Mouse (Mus musculus): Measurements from ENCODE around the gene Ppm1l. TPM values are rescaled to one million over a fixed set of nuclear protein-coding genes. Genes with fewer than 3 reads are reported as not detected.

Ppm1l gene
- polyA plus RNA-seq, 2 experiments: 7.1 to 12.2 TPM

GRCm38 (mm10) chr3:69575577-69575976, 258.9 kb downstream of the Ppm1l start:
- ATAC-seq (ENCODE audit: low FRiP score, low read depth): no peak
- no peaks in the 10 kb centered on the region for H3K27me3 ChIP-seq (ENCODE audit: control insufficient read depth, insufficient read depth, low read length)
- TF ChIP-seq POLR2A (IDR thresholded peaks at IDR 0.05; ENCODE audit: borderline replicate concordance, extremely low read depth, insufficient read depth, insufficient read length): no peak
- no peak for DNase-seq (ENCODE audit: low spot score)
- no peak overlapping the region for H3K4me2 ChIP-seq (replicated peaks; ENCODE audit: low read depth, low read length, severe bottlenecking)
- no peaks in the 10 kb centered on the region for H3K4me1 ChIP-seq (ENCODE audit: control insufficient read depth, insufficient read depth, low read length)
- H3K27ac ChIP-seq (replicated peaks; ENCODE audit: low read depth, low read length): no peak overlapping the region
- H3K9ac ChIP-seq (ENCODE audit: low read depth, low read length, severe bottlenecking): no peak overlapping the region
- WGBS: 96% methylated on average over 11 of the region's 11 CpGs
- no peak overlapping the region for H3K4me3 ChIP-seq (replicated peaks; ENCODE audit: low read length)
- peaks cover 40% of the 10 kb centered on the region for H3K36me3 ChIP-seq (ENCODE audit: control insufficient read depth, insufficient read depth, low read length)
- no peaks in the 10 kb centered on the region for H3K9me3 ChIP-seq (ENCODE audit: control insufficient read depth, low read length)

DNA sequence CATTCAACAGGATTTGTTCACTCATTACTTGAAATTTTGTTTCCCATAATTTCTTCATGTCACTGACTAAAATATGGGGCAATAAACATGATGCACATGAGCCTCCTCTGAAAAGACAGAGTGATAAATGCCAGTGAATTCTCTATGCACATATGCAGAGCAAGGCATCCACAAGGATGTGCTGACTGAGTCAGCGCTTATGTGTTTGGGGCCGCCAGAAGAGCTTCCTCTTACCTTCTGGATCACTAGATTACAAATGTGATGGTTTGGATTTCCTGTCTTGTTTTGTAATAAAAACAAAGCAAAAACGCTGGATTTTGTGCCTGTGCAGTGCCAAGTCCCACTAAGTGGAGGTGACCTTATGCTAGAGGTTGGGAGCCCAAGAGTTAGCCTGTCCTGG, 260.1 kb downstream of the Ppm1l start:
- Histone ChIP-seq H3K9ac (ENCODE audit: low read depth, low read length, severe bottlenecking) (no peak overlapping the region), H3K36me3 (ENCODE audit: control insufficient read depth, insufficient read depth, low read length) (peaks cover 40% of the 10 kb centered on the region), H3K27ac (replicated peaks; ENCODE audit: low read depth, low read length) (no peak overlapping the region), H3K4me3 (replicated peaks; ENCODE audit: low read length) (no peak overlapping the region), H3K9me3 (ENCODE audit: control insufficient read depth, low read length) (no peaks in the 10 kb centered on the region), H3K27me3 (ENCODE audit: control insufficient read depth, insufficient read depth, low read length) (no peaks in the 10 kb centered on the region), H3K4me2 (replicated peaks; ENCODE audit: low read depth, low read length, severe bottlenecking) (no peak overlapping the region), H3K4me1 (ENCODE audit: control insufficient read depth, insufficient read depth, low read length) (no peaks in the 10 kb centered on the region)
- 85% methylated on average over 3 of the region's 3 CpGs for WGBS
- TF ChIP-seq POLR2A (IDR thresholded peaks at IDR 0.05; ENCODE audit: borderline replicate concordance, extremely low read depth, insufficient read depth, insufficient read length): no peak
- no peak for ATAC-seq (ENCODE audit: low FRiP score, low read depth)
- no peak for DNase-seq (ENCODE audit: low spot score)

DNA sequence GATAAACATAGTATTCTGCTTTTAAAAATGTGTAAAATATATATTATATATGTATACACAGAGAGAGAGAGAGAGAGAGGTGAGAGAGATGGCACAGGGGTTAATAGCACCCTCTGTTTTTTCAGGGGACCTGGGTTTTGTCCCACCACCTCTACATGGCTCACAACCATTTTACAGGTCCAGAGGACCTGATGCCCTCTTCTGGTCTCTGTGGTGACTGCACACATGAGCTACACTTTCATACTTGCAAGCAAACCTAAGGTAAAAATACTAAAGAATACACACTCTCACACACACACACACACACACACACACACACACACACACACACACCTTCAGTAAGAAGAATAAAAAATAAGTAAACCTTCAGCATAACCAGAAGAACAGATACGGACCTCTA, 262.1 kb downstream of the Ppm1l start:
- no peak overlapping the region for H3K4me3 ChIP-seq (replicated peaks; ENCODE audit: low read length)
- H3K36me3 ChIP-seq (ENCODE audit: control insufficient read depth, insufficient read depth, low read length): peaks cover 33% of the 10 kb centered on the region
- DNase-seq (ENCODE audit: low spot score): no peak
- no peak overlapping the region for H3K4me2 ChIP-seq (replicated peaks; ENCODE audit: low read depth, low read length, severe bottlenecking)
- H3K9ac ChIP-seq (ENCODE audit: low read depth, low read length, severe bottlenecking): no peak overlapping the region
- H3K4me1 ChIP-seq (ENCODE audit: control insufficient read depth, insufficient read depth, low read length): no peaks in the 10 kb centered on the region
- no peak for TF ChIP-seq POLR2A (IDR thresholded peaks at IDR 0.05; ENCODE audit: borderline replicate concordance, extremely low read depth, insufficient read depth, insufficient read length)
- no peak overlapping the region for H3K27ac ChIP-seq (replicated peaks; ENCODE audit: low read depth, low read length)
- WGBS: 95% methylated on average over 1 of the region's 1 CpGs
- no peaks in the 10 kb centered on the region for H3K9me3 ChIP-seq (ENCODE audit: control insufficient read depth, low read length)
- no peak for ATAC-seq (ENCODE audit: low FRiP score, low read depth)
- H3K27me3 ChIP-seq (ENCODE audit: control insufficient read depth, insufficient read depth, low read length): no peaks in the 10 kb centered on the region

DNA sequence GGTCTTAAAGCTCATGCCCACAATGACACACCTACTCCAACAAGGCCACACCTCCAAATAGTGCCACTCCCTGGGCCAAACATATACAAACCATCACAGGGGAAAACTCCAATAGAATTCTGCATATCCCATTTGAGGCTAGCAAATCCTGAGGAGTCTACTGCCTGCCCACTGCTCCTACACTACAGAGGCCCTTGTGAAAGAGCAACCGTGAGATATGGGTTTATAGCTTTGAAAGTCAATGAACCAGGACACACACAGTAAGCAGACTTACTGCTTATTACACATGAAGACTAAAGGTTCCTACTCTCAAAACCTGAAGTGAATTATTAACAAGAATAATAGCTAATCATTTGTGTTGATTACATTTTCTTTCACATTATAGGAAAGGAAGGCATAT, 267.1 kb downstream of the Ppm1l start:
- Histone ChIP-seq H3K36me3 (ENCODE audit: control insufficient read depth, insufficient read depth, low read length) (0 out of 2 replicates have a peak, but pooled peaks cover 5% of the 10 kb centered on the region), H3K4me3 (replicated peaks; ENCODE audit: low read length) (no peak overlapping the region), H3K4me2 (replicated peaks; ENCODE audit: low read depth, low read length, severe bottlenecking) (no peak overlapping the region), H3K9me3 (ENCODE audit: control insufficient read depth, low read length) (no peaks in the 10 kb centered on the region), H3K27ac (replicated peaks; ENCODE audit: low read depth, low read length) (no peak overlapping the region), H3K4me1 (ENCODE audit: control insufficient read depth, insufficient read depth, low read length) (peaks cover 7% of the 10 kb centered on the region; the same call in 1 of the 2 replicates), H3K27me3 (ENCODE audit: control insufficient read depth, insufficient read depth, low read length) (no peaks in the 10 kb centered on the region), H3K9ac (ENCODE audit: low read depth, low read length, severe bottlenecking) (no peak overlapping the region)
- DNase-seq (ENCODE audit: low spot score) (no peak), ATAC-seq (ENCODE audit: low FRiP score, low read depth) (no peak)
- 90% methylated on average over 1 of the region's 1 CpGs for WGBS
- no peak for TF ChIP-seq POLR2A (IDR thresholded peaks at IDR 0.05; ENCODE audit: borderline replicate concordance, extremely low read depth, insufficient read depth, insufficient read length)

DNA sequence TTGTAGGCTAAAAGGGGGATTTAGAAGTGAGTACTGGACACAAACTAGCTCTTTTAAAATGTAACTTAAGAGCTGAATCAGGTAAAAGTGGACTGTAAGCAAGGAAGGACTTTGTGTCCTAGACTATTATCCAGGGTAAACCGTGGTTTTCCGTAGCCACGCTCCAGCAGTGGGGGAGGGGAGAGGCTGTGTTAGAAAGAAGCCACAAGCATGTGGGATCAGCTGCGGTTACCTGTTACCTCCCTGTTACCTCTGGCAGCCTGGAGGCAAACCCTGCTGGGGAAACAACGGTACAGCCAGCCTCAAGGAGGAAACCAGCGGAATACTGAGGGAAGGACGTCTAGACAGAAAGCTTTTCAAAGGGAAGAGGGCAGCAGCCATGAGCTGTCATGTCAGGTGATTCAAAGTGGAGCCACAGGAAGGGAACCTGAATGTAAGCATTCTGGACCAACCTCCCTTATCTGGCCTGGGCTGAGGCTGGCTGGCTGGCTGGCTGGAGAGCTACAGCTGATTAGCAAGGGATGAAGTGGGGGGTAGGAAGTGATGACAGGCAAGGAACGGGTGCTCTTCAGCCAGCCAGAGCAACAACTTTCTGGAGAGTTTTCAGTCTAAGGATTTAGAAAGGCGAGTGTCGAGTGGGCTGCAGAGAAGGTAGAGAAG, 271.6 kb downstream of the Ppm1l start:
- no peak overlapping the region for H3K4me2 ChIP-seq (replicated peaks; ENCODE audit: low read depth, low read length, severe bottlenecking)
- H3K4me1 ChIP-seq (ENCODE audit: control insufficient read depth, insufficient read depth, low read length): peaks cover 7% of the 10 kb centered on the region; the same call in 1 of the 2 replicates
- H3K27ac ChIP-seq (replicated peaks; ENCODE audit: low read depth, low read length): no peak overlapping the region
- H3K36me3 ChIP-seq (ENCODE audit: control insufficient read depth, insufficient read depth, low read length): no peaks in the 10 kb centered on the region
- no peak for DNase-seq (ENCODE audit: low spot score)
- 31% methylated on average over 10 of the region's 10 CpGs for WGBS
- no peaks in the 10 kb centered on the region for H3K27me3 ChIP-seq (ENCODE audit: control insufficient read depth, insufficient read depth, low read length)
- no peak overlapping the region for H3K9ac ChIP-seq (ENCODE audit: low read depth, low read length, severe bottlenecking)
- no peak for TF ChIP-seq POLR2A (IDR thresholded peaks at IDR 0.05; ENCODE audit: borderline replicate concordance, extremely low read depth, insufficient read depth, insufficient read length)
- no peak overlapping the region for H3K4me3 ChIP-seq (replicated peaks; ENCODE audit: low read length)
- ATAC-seq (ENCODE audit: low FRiP score, low read depth): no peak
- no peaks in the 10 kb centered on the region for H3K9me3 ChIP-seq (ENCODE audit: control insufficient read depth, low read length)

All from limb, embryonic 14.5 days (tissue).